Comparison of ENCODE assay signal across 9 mouse cellular contexts in genomic region chr16:37687301-37687980, GRCm38 (mm10). TPM values are rescaled to one million over a fixed set of nuclear protein-coding genes. Genes with fewer than 3 reads are reported as not detected.
DNase-seq lines count a peak whose midpoint lies in the region; ATAC-seq lines count a peak whose summit lies in the region.
"Had no signal": no experiment of that assay in that cellular context is flagged by ENCODE, and none has a peak within 500 bp of the region (broad histone marks: within the 10 kb centered on the region; RNA-seq: fewer than 3 reads in every experiment).

No protein-coding gene starts in this region.

- 0 out of 2 replicates have a peak overlapping the region, but pooled peaks have one; percentile 8 for H3K4me3 ChIP-seq in liver, embryonic 13.5 days (replicated peaks)

- no peak for ATAC-seq in CD4-positive, CD25-positive, alpha-beta regulatory T cell, adult 4 months
- ATAC-seq in liver, embryonic 13.5 days (ENCODE audit: low read depth): no peak
- no peak for ATAC-seq in granulocyte monocyte progenitor cell, adult 5-6 weeks (replicated peaks; ENCODE audit: poor library complexity, severe bottlenecking)

- peaks cover 60% of the 10 kb centered on the region for H3K4me1 ChIP-seq in liver, embryonic 13.5 days (replicated peaks)

- peak overlapping the region; percentile 49 for H3K9ac ChIP-seq in liver, embryonic 13.5 days

- peak overlapping the region; percentile 49 for H3K4me2 ChIP-seq in liver, embryonic 13.5 days

- no peaks in the 10 kb centered on the region for H3K36me3 ChIP-seq in liver, embryonic 13.5 days

- no peaks in the 10 kb centered on the region for H3K9me3 ChIP-seq in liver, embryonic 13.5 days (replicated peaks)

- H3K27ac ChIP-seq in liver, embryonic 13.5 days: no peak overlapping the region

- no peaks in the 10 kb centered on the region for H3K27me3 ChIP-seq in liver, embryonic 13.5 days

- 52% methylated on average over 14 of the region's 14 CpGs for WGBS in liver, embryonic 13.5 days (ENCODE audit: insufficient replicate concordance)

- DNase-seq in CD4-positive, CD25-positive, alpha-beta regulatory T cell, adult 2 months (ENCODE audit: low read depth, low spot score): peak; percentile 3
- peak; percentile 19 for DNase-seq in lung, postnatal 10 days
- no peak for DNase-seq in lung, postnatal 14 days
- DNase-seq in heart, adult 18-20 months: peak; percentile 38 to 47
- no peak for DNase-seq in liver, embryonic 13.5 days
- no peak for DNase-seq in thymus, postnatal 10 days (ENCODE audit: low spot score in 2 of 2)
- DNase-seq: kidney, postnatal 14 days had no signal

RNA-seq across cellular contexts. Expression of gene Ndufb4, which starts 33.2 kb away (rescaled TPM):
- polyA plus RNA-seq in CD4-positive, CD25-positive, alpha-beta regulatory T cell, adult 4 months (2017; shearing (Covaris generic)): 10 to 100 TPM; 49.1 to 64.4 TPM
- total RNA-seq in heart, adult 18-20 months (2021): 100 to 1,000 TPM; 123 to 199 TPM
- polyA plus RNA-seq in liver, embryonic 13.5 days (2015; fragmentation: Nextera tagmentation; extraction: Ambion mirVana): 47.7 and 61.9 TPM in 2 replicates
- 61.7 and 68.5 TPM in 2 replicates for total RNA-seq in granulocyte monocyte progenitor cell, adult 5-6 weeks (2014; fragmentation: Nextera tagmentation)
- 17.2 and 18.8 TPM in 2 replicates for total RNA-seq in granulocyte monocyte progenitor cell, adult 5-6 weeks (2017)

Comparison
In these comparisons a context has a peak if more than half of its experiments do, and no peak if none do; other contexts are left out.
1. DNase-seq: peak in CD4-positive, CD25-positive, alpha-beta regulatory T cell, adult 2 months (single experiment), lung, postnatal 10 days (single experiment) and heart, adult 18-20 months (2 of 2); none in lung, postnatal 14 days (single experiment), liver, embryonic 13.5 days (single experiment) and thymus, postnatal 10 days (0 of 2).